8 mouse cellular contexts compared by ENCODE assay signal in genomic region chr2:118245914-118246313, GRCm38 (mm10). TPM values are rescaled to one million over a fixed set of nuclear protein-coding genes. Genes with fewer than 3 reads are reported as not detected.
DNase-seq lines count a peak whose midpoint lies in the region; ATAC-seq and TF ChIP-seq lines count a peak whose summit lies in the region.

No protein-coding gene starts in this region.

- no peak overlapping the region for H3K9ac ChIP-seq in ES-E14 (ENCODE audit: insufficient read depth, low read depth, low read length, poor library complexity, severe bottlenecking)
- H3K9ac ChIP-seq in lung, postnatal 0 days (replicated peaks; ENCODE audit: low read depth) = no peak overlapping the region

- no peak overlapping the region for H3K27ac ChIP-seq in ES-E14 (ENCODE audit: insufficient read depth, low read depth, low read length, poor library complexity, severe bottlenecking)
- H3K27ac ChIP-seq in lung, postnatal 0 days (ENCODE audit: low read length) = no peak overlapping the region

- H3K36me3 ChIP-seq in ES-E14 (ENCODE audit: control insufficient read depth, insufficient read depth, low read length, poor library complexity, severe bottlenecking) = no peaks in the 10 kb centered on the region
- H3K36me3 ChIP-seq in lung, postnatal 0 days (ENCODE audit: insufficient read depth, low read length) = no peaks in the 10 kb centered on the region

- TF ChIP-seq EP300 in lung, postnatal 0 days (IDR thresholded peaks at IDR 0.05) = no peak

- no peak overlapping the region for H3K4me2 ChIP-seq in lung, postnatal 0 days (replicated peaks; ENCODE audit: low read depth, low read length)

- in situ Hi-C loops in ES-E14 (cut with MboI; ENCODE audit: low sequenced_read_pairs in 2 of 2, unreplicated experiment in 2 of 2) = loop anchor here (10.0 to 25.0 kb wide), 2 partner anchors 701 to 709 kb away; no protein-coding TSS in a partner anchor

- H3K4me1 ChIP-seq in ES-E14 (ENCODE audit: control insufficient read depth in 2 of 2, insufficient read depth in 2 of 2, low read length in 2 of 2, poor library complexity in 1 of 2) = no peaks in the 10 kb centered on the region
- no peaks in the 10 kb centered on the region for H3K4me1 ChIP-seq in lung, postnatal 0 days (ENCODE audit: insufficient read depth, low read depth, low read length)

- WGBS in large intestine, adult 2 months = 3% methylated on average over 10 of the region's 10 CpGs
- 4% methylated on average over 10 of the region's 10 CpGs for WGBS in lung, postnatal 0 days

- TF ChIP-seq CTCF in brain, embryonic 14.5 days (IDR thresholded peaks at IDR 0.05; ENCODE audit: borderline replicate concordance, extremely low read depth, insufficient read depth, insufficient read length) = peak; percentile 82
- TF ChIP-seq CTCF in lung, postnatal 0 days (IDR thresholded peaks at IDR 0.05) = peak; percentile 87

- no peak overlapping the region for H3K4me3 ChIP-seq in ES-E14 (ENCODE audit: insufficient read depth in 1 of 2, low read depth in 1 of 2, low read length in 2 of 2, poor library complexity in 1 of 2, severe bottlenecking in 1 of 2)
- no peak overlapping the region for H3K4me3 ChIP-seq in lung, postnatal 0 days (ENCODE audit: low read depth, low read length)

- no peaks in the 10 kb centered on the region for H3K27me3 ChIP-seq in lung, postnatal 0 days (replicated peaks; ENCODE audit: insufficient read depth, low read length)

- intact Hi-C loops in heart, postnatal 25 days (cut with DNase I) = loop anchor here (2.0 to 10.0 kb wide), 4 partner anchors 45 to 791 kb away; partner anchors contain the start of gene Thbs1

- 0 out of 2 replicates have a peak, but pooled peaks have one; percentile 49 for ATAC-seq in erythroid progenitor cell, adult 5-6 weeks (replicated peaks; ENCODE audit: low FRiP score, poor library complexity, severe bottlenecking)
- ATAC-seq in lung, postnatal 0 days = peak; percentile 65

- H3K9me3 ChIP-seq in ES-E14 (ENCODE audit: control insufficient read depth, insufficient read depth, low read depth, low read length) = no peaks in the 10 kb centered on the region
- H3K9me3 ChIP-seq in lung, postnatal 0 days (ENCODE audit: low read length) = no peaks in the 10 kb centered on the region

- DNase-seq in ES-E14 (ENCODE audit: low read depth, low spot score) = peak; percentile 66
- peak; percentile 93 for DNase-seq in brain, embryonic 14.5 days (ENCODE audit: low read depth)
- peak; percentile 6 for DNase-seq in heart, postnatal 25 days (ENCODE audit: low spot score)
- peak; percentile 55 for DNase-seq in large intestine, adult 2 months (ENCODE audit: low read depth, low spot score)
- DNase-seq in lung, postnatal 0 days (ENCODE audit: low spot score) = peak; percentile 83
- DNase-seq in retina, adult 2 months (ENCODE audit: low read depth, low spot score) = peak; percentile 44
- peak; percentile 66 for DNase-seq in thymus, postnatal 25 days

- TF ChIP-seq POLR2A in brain, embryonic 14.5 days (IDR thresholded peaks at IDR 0.05; ENCODE audit: borderline replicate concordance, extremely low read depth, insufficient read depth, insufficient read length, poor library complexity, severe bottlenecking) = no peak

TF ChIP-seq in ES-E14, 5 proteins besides CTCF, POLR2A, EP300 and RAD21:
- TF ChIP-seq CHD2 (IDR thresholded peaks at IDR 0.05; ENCODE audit: low read depth, low read length) (no peak), ZC3H11A (IDR thresholded peaks at IDR 0.05; ENCODE audit: borderline replicate concordance, low read depth, low read length) (peak; percentile 49; the same call in 1 of the 2 replicates)
TF ChIP-seq in ES-E14: peak in this region for 1.

RNA-seq across cellular contexts. Expression of gene Fsip1, which starts 10.9 kb away (rescaled TPM):
- 0.63 and 0.85 TPM in 2 replicates for total RNA-seq in ES-E14 (2012; rRNA removed)
- 2.3 and 2.7 TPM in 2 replicates for polyA plus RNA-seq in brain, embryonic 14.5 days (2012; rRNA removed)
- not detected in 2 replicates for total RNA-seq in erythroid progenitor cell, adult 5-6 weeks (2015; ENCODE audit: low replicate concordance)
- not detected in 2 replicates for total RNA-seq in erythroid progenitor cell, adult 5-6 weeks (2017; ENCODE audit: low replicate concordance)
- total RNA-seq in heart, postnatal 25 days (2021) = not detected
- 0.08 TPM in 1 of 2 replicates, not detected in the other for polyA plus RNA-seq in large intestine, adult 2 months (2012; rRNA removed)
- polyA plus RNA-seq in lung, postnatal 0 days (2015; fragmentation: Nextera tagmentation; extraction: Ambion mirVana) = 2.3 and 3.1 TPM in 2 replicates

Comparison
In these comparisons a context has a peak if more than half of its experiments do, and no peak if none do; other contexts are left out.
1. DNase-seq: peak in every context shown above with its lines; median percentile 93 in brain, embryonic 14.5 days; 83 in lung, postnatal 0 days; 66 in ES-E14; 66 in thymus, postnatal 25 days; 55 in large intestine, adult 2 months; 44 in retina, adult 2 months; 6 in heart, postnatal 25 days.